Mouse (Mus musculus): ENCODE results near the gene Gpr183. TPM values are rescaled to one million over a fixed set of nuclear protein-coding genes. Genes with fewer than 3 reads are reported as not detected.

The Gpr183 gene
- polyA plus RNA-seq, 1 experiment from 2014 or later, result 1.6 TPM

- Histone ChIP-seq H3K4me1 (replicated peaks) (no peaks in the 10 kb centered on the region), H3K27me3 (no peaks in the 10 kb centered on the region), H3K9me3 (no peaks in the 10 kb centered on the region), H3K4me2 (no peak overlapping the region), H3K36me3 (0 out of 2 replicates have a peak, but pooled peaks cover 9% of the 10 kb centered on the region), H3K4me3 (no peak overlapping the region), H3K9ac (no peak overlapping the region), H3K27ac (replicated peaks) (no peak overlapping the region)
- no peak for ATAC-seq (ENCODE audit: low read depth)
- WGBS, result 84% methylated on average over 2 of the region's 2 CpGs
These were observed 13.5 kb downstream of the Gpr183 start for GRCm38 (mm10) chr14:121951399-121952045.

- Histone ChIP-seq H3K4me1 (replicated peaks) (no peaks in the 10 kb centered on the region), H3K9me3 (no peaks in the 10 kb centered on the region), H3K4me2 (no peak overlapping the region), H3K4me3 (no peak overlapping the region), H3K27me3 (no peaks in the 10 kb centered on the region), H3K9ac (no peak overlapping the region), H3K27ac (replicated peaks) (no peak overlapping the region), H3K36me3 (0 out of 2 replicates have a peak, but pooled peaks cover 9% of the 10 kb centered on the region)
- ATAC-seq (ENCODE audit: low read depth), result no peak
- 93% methylated on average over 5 of the region's 5 CpGs for WGBS
These were observed 15.1 kb downstream of the Gpr183 start for GRCm38 (mm10) chr14:121949897-121950296.

GRCm38 (mm10) chr14:121949436-121949835 is 15.6 kb downstream of the Gpr183 start:
- 98% methylated on average over 3 of the region's 3 CpGs for WGBS
- ATAC-seq (ENCODE audit: low read depth), result no peak

GRCm38 (mm10) chr14:121947966-121948365 is 17.0 kb downstream of the Gpr183 start:
- Histone ChIP-seq H3K36me3 (no peaks in the 10 kb centered on the region), H3K27me3 (no peaks in the 10 kb centered on the region), H3K4me3 (no peak overlapping the region), H3K27ac (replicated peaks) (no peak overlapping the region), H3K9ac (no peak overlapping the region), H3K4me2 (no peak overlapping the region), H3K9me3 (0 out of 2 replicates have a peak, but pooled peaks cover 10% of the 10 kb centered on the region), H3K4me1 (replicated peaks) (no peaks in the 10 kb centered on the region)
- 88% methylated on average over 3 of the region's 3 CpGs for WGBS
- no peak for ATAC-seq (ENCODE audit: low read depth)

More at GRCm38 (mm10) chr14:121949436-121949835, 15.6 kb downstream of the Gpr183 start:
- Histone ChIP-seq H3K27ac (replicated peaks) (no peak overlapping the region), H3K4me1 (replicated peaks) (no peaks in the 10 kb centered on the region), H3K9ac (no peak overlapping the region), H3K27me3 (no peaks in the 10 kb centered on the region), H3K9me3 (0 out of 2 replicates have a peak, but pooled peaks cover 2% of the 10 kb centered on the region), H3K4me3 (no peak overlapping the region), H3K4me2 (no peak overlapping the region), H3K36me3 (0 out of 2 replicates have a peak, but pooled peaks cover 5% of the 10 kb centered on the region)

- no peak for ATAC-seq (ENCODE audit: low read depth)
- Histone ChIP-seq H3K36me3 (no peaks in the 10 kb centered on the region), H3K4me2 (no peak overlapping the region), H3K9ac (no peak overlapping the region), H3K27me3 (no peaks in the 10 kb centered on the region), H3K9me3 (peaks cover 16% of the 10 kb centered on the region; the same call in 1 of the 2 replicates), H3K4me1 (replicated peaks) (no peaks in the 10 kb centered on the region), H3K27ac (replicated peaks) (no peak overlapping the region), H3K4me3 (no peak overlapping the region)
- 69% methylated on average over 8 of the region's 8 CpGs for WGBS
These were observed 17.7 kb downstream of the Gpr183 start for GRCm38 (mm10) chr14:121947201-121947760.

- H3K4me2 ChIP-seq, result no peak overlapping the region
- H3K36me3 ChIP-seq, result no peaks in the 10 kb centered on the region
- no peaks in the 10 kb centered on the region for H3K27me3 ChIP-seq
- WGBS, result 84% methylated on average over 8 of the region's 8 CpGs
- H3K27ac ChIP-seq (replicated peaks), result no peak overlapping the region
- H3K4me1 ChIP-seq (replicated peaks), result no peaks in the 10 kb centered on the region
- peaks cover 16% of the 10 kb centered on the region; the same call in 1 of the 2 replicates for H3K9me3 ChIP-seq
- no peak for ATAC-seq (ENCODE audit: low read depth)
- no peak overlapping the region for H3K9ac ChIP-seq
- H3K4me3 ChIP-seq, result no peak overlapping the region
These were observed 18.3 kb downstream of the Gpr183 start for GRCm38 (mm10) chr14:121946728-121947127.

GRCm38 (mm10) chr14:121946131-121946530 is 18.9 kb downstream of the Gpr183 start:
- Histone ChIP-seq H3K27me3 (no peaks in the 10 kb centered on the region), H3K4me2 (no peak overlapping the region), H3K9me3 (peaks cover 16% of the 10 kb centered on the region; the same call in 1 of the 2 replicates), H3K4me3 (no peak overlapping the region), H3K27ac (replicated peaks) (no peak overlapping the region), H3K9ac (no peak overlapping the region), H3K4me1 (replicated peaks) (no peaks in the 10 kb centered on the region), H3K36me3 (no peaks in the 10 kb centered on the region)
- no peak for ATAC-seq (ENCODE audit: low read depth)
- WGBS, result 90% methylated on average over 5 of the region's 5 CpGs

GRCm38 (mm10) chr14:121939582-121939981 is 25.4 kb downstream of the Gpr183 start:
- Histone ChIP-seq H3K9ac (no peak overlapping the region), H3K4me2 (no peak overlapping the region), H3K9me3 (peaks cover 20% of the 10 kb centered on the region; the same call in 1 of the 2 replicates), H3K27me3 (no peaks in the 10 kb centered on the region), H3K36me3 (peaks cover 10% of the 10 kb centered on the region), H3K4me1 (replicated peaks) (no peaks in the 10 kb centered on the region), H3K27ac (replicated peaks) (no peak overlapping the region), H3K4me3 (no peak overlapping the region)
- WGBS, result 93% methylated on average over 3 of the region's 3 CpGs
- ATAC-seq (ENCODE audit: low read depth), result no peak

- Histone ChIP-seq H3K4me2 (no peak overlapping the region), H3K27me3 (no peaks in the 10 kb centered on the region), H3K9ac (no peak overlapping the region), H3K4me1 (replicated peaks) (no peaks in the 10 kb centered on the region), H3K27ac (replicated peaks) (no peak overlapping the region), H3K4me3 (no peak overlapping the region), H3K36me3 (peaks cover 20% of the 10 kb centered on the region), H3K9me3 (peaks cover 13% of the 10 kb centered on the region; the same call in 1 of the 2 replicates)
- 94% methylated on average over 11 of the region's 11 CpGs for whole genome bisulfite sequencing
- ATAC-seq (ENCODE audit: low read depth), result no peak
These were observed 26.5 kb downstream of the Gpr183 start for GRCm38 (mm10) chr14:121938256-121939191.

GRCm38 (mm10) chr14:121937601-121938255 is 27.3 kb downstream of the Gpr183 start:
- 86% methylated on average over 11 of the region's 11 CpGs for WGBS
- no peak for ATAC-seq (ENCODE audit: low read depth)
- no peak overlapping the region for H3K27ac ChIP-seq (replicated peaks)
- H3K27me3 ChIP-seq, result no peaks in the 10 kb centered on the region
- peaks cover 27% of the 10 kb centered on the region for H3K36me3 ChIP-seq
- no peak overlapping the region for H3K4me3 ChIP-seq
- no peak overlapping the region for H3K4me2 ChIP-seq
- no peak overlapping the region for H3K9ac ChIP-seq
- H3K4me1 ChIP-seq (replicated peaks), result no peaks in the 10 kb centered on the region
- H3K9me3 ChIP-seq, result peaks cover 8% of the 10 kb centered on the region; the same call in 1 of the 2 replicates

- Histone ChIP-seq H3K4me2 (no peak overlapping the region), H3K36me3 (peaks cover 28% of the 10 kb centered on the region), H3K27me3 (no peaks in the 10 kb centered on the region), H3K27ac (replicated peaks) (no peak overlapping the region), H3K9me3 (0 out of 2 replicates have a peak, but pooled peaks cover 4% of the 10 kb centered on the region), H3K4me3 (no peak overlapping the region), H3K4me1 (replicated peaks) (peaks cover under 1% of the 10 kb centered on the region; the same call in 1 of the 2 replicates), H3K9ac (no peak overlapping the region)
- WGBS, result 89% methylated on average over 8 of the region's 8 CpGs
- ATAC-seq (ENCODE audit: low read depth), result no peak
These were observed 28.1 kb downstream of the Gpr183 start for GRCm38 (mm10) chr14:121936856-121937255.
